Mouse (Mus musculus) right cerebral cortex, adult 2 months (tissue): ENCODE measurements at regions not wholly inside any gene's neighbourhood (a gene's known extent, or its start where the extent isn't known, plus 50 kb on each side); places are given as distances from the start of the nearest gene placed in this dataset.
"Not testable (repeated sequence)": the region's sequence is repeated elsewhere in the genome, so short reads cannot be mapped to it uniquely, and the experiment has no call there.

Source experiments
- DNase-seq, 2 experiments: peaks; one replicate each; pipeline ENCODE4 v3.0.0; 2021 to 2022; ENCODE audit warnings: low spot score in 2 of 2

DNA sequence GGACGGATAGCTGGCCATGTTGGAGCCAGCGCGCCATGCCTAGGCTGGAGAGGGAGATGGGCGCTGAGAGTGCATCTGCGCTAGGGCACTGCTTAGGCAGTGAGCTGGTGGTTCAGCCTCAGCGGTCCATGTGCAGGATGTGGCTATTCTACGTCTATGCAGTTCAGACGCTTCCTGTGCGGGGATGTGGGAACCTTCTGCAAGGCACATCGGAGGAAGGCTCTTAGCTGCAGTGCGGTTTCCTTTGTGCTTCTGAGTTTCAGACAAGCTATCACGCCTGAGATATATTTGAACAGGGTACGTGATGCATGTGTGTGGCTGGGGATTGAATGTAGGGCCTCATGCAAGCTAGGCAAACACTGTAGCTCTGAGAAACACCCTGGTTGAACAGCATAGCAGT, 54.4 kb upstream of the Lrpprc start:
- DNase-seq, result no peak

DNA sequence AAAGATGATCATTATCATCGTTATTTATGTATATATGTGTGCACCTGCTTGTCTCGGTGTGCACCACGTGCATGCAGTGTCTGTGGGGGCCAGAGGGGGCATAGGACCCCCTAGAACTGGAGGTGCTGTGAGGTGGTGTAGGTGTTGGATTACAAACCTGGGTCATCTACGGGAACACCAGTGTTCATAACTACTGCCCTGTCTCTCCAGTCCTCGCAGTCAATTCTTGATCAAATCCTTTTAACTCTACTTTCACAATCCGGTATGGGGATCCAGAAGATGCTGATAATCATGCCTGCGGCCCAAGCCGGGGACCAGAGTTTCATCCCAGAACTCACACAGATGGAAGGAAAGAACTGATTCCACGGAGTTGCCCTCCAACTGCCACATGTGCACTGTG, 55.6 kb upstream of the Lrpprc start:
- no peak for DNase-seq

DNA sequence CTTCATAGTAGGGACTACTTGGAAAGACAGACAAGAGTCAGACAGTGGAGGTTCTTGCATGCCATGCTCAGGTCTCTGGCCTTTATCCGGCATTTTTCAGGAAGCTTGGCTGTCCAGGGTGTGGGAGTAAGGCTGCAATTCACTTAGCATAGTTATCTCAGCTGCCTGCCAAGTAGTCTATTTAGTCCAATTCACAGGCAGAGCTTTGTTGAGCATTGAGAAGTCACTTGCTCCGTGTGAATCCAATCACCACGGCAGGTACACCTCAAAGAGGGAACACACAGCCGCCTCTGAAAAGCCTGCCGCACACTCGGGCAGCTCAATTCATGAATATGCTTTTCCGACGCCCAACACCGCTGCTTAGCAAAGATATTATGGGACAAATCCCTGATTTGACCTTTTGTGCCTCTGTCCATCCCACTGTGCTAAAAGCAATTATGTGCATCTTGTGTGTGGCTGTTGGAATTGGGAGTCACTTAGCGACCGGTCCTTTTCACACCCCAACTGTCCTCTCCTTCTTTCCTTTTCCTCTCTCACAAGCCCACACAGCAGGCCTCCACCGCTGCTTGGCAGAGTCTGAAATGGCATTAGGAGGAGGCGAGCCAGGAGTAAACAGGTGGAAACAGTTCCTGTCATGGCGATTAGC, 57.9 kb upstream of the Lrpprc start:
- no peak for DNase-seq

DNA sequence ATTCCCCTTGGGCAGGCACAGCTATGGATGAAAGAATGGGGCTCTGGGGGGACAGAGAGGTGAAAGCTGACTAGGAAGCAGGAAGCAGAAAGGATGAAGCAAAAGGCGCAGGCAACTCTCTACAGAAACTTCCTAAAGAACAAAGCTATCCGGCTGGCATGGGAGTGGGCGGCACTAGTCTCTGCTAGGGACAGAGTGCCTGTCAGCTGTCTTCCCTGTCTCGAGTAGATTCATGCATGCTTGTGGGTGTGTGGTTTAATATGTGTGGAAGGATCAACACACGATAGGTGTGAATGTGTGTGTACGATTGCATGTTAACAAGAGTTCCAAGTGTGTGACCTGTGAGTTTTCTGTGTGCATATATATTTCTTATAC, 58.4 kb upstream of the Lrpprc start:
- DNase-seq, result peak in 1 of 2 experiments; percentile 27

DNA sequence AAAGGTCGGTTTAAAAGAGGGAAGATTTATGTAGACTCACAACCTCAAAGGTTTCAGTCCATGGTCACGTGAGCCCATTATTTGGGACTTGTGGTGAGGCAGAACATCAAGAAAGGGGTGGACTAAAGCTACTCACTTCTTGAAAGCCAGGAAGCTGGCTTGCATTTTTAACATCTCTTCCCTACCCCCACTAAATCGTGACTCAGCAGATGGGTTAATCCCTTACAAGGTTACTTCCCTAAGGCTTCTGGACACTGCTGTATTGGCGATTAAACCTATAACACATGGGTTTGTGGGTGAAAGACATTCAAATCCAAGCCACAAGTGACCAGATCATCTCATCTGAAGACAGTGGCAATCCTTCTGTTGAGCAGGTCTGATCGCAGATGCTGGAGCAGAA, 59.9 kb upstream of the Lrpprc start:
- DNase-seq, result no peak

DNA sequence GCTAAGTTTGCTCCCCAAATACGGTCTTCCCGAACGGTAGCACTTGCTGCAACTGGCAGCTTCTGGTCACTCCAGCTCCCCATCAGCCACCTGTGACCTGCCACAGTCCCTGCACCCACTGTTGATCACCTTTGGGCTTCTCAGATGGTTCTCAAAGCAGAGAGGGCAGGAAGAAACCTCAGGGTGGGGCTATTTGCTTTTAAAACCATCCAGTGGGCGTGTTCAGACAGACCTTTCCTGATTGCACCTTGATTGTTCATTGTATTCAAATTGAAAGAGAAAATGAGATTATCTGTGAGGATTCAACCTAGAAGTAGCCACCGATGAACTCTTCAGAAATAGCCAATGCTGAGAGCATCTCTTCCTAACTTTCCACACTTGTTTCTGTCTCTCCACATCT, 60.3 kb upstream of the Lrpprc start:
- no peak for DNase-seq

DNA sequence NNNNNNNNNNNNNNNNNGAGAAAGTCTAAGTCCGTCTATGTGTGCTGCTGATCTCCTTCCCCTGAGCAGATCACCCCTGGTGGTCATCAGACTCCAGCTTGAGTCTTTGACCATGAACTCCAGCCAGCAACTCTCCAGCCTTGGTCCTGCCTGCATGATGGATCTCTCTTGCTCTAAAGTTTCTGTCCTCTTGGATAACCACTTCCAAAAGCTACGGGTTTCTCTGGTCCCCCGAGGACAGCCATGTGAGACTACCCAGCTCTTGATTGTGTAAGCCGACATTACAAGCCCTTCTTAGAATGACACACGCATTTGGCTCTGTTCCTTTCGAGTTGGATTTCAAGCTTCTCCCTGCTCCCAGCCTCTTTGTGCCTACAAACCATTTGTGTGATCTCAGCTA, 66.4 kb upstream of the Lrpprc start:
- DNase-seq, result no peak

DNA sequence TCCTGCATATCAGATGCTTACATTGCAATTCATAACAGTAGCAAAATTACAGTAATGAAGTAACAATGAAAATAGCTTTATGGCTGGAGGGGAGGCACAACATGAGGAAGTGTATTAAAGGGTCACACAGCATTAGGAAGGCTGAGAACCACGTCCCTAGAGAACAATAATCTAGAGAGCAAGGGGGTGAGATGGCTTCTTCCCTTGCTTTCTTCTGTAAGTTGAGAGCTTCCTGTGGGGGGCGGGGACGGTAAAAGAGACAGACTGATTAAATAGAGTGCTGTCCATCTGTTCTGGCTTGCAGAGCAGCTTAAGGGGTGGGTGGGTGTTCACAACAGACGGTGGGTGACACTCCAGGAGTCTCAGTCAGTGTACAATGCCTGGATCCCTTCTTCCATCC, 68.2 kb upstream of the Lrpprc start:
- no peak for DNase-seq

DNA sequence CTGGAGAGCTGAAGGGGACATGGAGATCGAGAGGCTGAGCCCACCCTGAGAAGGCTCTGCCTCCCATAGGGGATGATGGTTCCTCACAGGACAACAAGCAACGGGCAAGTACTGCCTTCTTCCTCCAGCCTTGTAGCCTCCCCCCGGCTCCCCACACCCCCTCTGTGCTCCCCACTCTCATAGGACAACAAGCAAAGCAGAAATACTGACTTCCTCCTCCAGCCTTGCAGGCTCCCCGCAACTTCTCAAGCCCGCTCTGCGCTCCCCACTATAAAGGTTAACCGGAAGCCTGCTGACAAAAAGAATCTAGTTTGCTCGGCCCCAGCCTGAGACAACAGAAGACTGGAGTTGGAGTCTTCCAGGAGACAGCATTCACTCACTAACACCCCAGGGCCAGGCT, 69.3 kb upstream of the Lrpprc start:
- no peak for DNase-seq

DNA sequence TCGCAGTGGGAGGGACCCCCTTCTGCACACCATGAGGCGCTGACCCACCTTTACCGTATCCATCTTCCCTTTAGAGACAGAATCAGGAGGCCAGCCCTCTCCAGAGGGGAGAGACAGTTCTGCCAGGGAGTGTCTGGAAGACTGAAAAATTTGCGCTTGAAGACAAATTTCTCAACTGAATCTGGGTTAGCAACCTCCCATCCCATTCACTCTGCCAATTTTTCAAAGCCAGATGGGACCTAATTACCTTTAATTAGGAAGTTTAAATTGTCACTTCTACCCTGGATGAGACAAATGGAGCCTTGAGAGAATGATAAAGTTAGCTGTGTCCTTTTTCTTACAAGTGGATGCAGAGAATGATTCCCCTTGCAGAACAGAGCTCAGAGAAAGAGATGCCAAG, 70.2 kb upstream of the Lrpprc start:
- DNase-seq, result no peak

DNA sequence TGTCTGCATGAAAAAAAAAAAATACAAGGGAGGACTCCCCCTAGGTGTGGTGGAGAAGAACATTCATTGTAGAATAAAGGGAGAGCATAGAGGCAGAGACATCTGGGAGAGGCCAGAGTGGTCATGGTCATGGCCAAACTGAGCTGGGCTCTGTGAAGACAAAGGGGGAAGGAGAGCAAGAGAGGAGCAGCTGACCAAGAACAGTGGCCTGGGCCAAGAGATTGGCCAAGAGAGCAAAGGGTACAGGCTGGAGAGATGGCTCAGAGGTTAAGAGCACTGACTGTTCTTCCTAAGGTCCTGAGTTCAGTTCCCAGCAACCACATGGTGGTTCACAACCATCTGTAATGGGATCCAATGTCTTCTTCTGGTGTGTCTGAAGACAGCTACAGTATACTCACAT, 73.6 kb upstream of the Lrpprc start:
- not testable (repeated sequence) for DNase-seq

DNA sequence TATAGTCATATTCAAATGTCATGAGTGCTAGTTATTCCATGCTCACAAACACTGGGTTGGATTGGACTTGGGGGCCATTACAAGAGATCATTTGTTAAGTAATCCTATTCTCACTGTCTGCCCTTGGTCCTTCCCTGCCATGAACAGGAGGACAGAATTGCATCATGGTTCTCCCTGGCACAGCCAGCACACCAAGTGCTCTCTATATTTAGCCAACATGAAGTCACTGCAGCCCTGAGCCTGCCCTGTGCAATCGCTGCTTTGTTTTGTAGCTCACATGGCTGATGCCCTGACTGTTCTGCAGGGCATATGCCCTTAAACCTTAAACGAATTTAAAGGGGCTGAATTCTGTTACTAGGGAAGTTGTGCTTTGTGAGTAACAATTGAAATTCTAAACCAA, 74.6 kb upstream of the Lrpprc start:
- DNase-seq, result no peak

DNA sequence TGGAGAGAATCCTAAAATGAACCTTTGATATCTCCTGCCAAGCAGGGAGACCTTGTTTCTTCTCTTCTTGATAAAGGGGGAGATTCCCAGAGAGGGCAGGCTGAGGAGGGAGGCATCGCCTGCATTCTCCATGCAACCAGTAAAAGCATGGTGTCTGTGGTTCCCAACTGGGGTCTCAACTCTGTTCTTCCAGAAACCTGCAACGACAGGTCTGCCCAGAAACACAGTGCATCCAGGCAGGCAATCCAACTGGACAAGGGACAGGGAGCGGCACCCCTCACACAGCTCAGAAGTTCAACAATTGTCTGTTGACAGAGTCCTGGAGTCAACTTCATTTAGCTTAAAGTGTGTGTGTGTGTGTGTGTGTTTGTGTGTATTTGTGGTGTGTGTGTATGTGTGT, 75.0 kb upstream of the Lrpprc start:
- no peak for DNase-seq

DNA sequence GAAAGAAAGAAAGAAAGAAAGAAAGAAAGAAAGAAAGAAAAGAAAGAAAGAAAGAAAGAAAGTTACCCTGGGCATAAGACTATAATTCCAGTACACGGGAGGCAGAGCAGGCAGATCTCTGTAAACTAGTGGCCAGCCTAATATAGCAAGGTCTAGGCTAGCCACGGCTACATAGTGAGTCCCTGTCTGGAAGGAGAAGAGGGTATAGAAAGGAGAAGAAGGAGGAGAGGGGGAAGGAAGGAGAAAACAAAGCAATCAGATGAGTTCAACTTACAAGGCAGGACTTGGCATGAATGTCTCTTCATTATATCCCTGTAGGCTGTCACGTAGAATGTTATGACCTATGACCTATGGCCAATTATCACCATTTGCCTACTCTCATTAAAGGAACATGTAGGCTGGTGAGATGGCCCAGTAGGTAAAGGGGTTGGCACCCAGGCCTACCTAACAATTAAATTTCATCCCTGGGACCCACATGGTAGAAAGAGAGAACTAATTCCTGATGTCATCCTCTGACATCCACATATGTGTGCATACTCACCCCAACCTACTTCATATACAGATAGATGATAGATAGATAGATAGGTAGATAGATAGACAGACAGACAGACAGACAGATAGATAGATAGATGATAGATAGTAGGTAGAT, 78.6 kb upstream of the Lrpprc start:
- DNase-seq, result no peak

DNA sequence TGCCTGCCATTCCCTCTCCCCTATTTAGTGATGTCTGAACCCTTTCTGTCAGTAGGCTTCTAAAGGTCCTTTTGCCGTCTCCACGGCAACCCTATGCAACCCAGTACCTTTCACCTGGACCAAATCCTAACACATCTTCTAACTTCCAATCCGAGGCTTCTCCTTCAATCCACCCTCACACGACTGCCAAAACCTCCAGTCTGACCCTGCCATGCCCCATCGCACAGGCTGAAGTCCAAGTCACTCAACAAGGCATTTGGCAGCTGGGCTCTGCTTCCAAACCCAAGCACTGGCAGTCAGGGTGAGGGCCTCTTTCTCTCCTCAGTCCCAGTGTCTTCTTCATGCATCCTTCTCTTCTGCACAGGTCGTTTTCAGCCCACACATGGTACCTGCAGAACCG, 83.0 kb upstream of the Lrpprc start:
- no peak for DNase-seq

DNA sequence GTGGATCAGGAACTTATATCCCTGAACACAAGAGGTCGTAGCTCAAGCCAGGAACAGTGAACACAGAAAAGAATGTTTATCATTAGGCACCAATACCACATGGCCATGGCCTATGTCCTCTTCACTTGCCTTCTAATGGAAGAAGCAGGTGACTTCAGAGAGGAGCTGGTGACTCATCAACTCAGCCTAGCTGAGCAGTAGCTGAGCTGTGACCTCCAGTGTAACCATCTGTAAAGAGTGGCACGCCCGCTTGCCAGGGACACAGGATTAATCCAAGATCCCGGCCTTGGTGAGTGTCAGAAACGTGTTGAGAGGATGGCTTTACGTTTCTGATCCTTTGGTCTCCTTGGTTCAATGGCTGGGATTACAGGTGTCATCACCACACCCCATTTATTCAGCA, 82.0 kb upstream of the Ppm1b start:
- DNase-seq, result no peak

DNA sequence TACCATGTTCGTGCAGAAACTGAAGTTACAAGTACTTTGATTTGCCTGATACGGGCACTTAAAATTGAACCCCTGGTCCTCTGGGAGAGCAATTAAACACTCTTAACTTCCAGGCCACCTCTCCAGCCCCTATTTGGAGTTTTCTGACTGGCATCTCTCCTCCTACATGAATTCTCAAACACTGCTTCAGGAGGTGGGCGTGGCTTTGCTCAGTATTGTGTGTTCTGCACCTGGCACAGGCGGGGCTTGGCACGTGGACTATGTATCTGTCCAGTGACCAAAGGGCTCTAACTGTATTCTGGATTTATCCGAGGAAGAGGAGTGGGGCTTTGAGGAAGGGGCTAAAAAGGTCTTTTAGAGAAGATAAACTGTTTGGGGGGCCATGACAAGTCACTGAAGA, 81.5 kb upstream of the Ppm1b start:
- DNase-seq, result no peak

DNA sequence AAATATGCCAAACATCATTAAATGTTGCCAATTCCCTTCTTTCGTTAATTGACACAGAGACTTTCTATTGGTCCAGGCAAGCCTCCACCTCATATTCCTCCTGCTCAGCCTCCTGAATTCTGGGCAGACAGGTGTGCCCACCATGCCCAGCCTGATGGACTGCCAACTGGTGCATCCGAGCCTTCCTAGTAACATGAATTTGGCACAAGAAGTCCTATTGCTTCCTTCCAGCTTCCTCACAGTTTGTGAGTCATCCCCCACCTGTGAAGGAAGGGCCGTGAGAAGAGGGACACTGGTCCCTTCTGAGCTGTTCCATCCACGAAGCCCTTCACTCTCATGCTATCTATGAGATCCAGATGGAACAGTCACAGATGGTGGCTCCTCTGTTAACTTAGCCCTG, 80.5 kb upstream of the Ppm1b start:
- no peak for DNase-seq

DNA sequence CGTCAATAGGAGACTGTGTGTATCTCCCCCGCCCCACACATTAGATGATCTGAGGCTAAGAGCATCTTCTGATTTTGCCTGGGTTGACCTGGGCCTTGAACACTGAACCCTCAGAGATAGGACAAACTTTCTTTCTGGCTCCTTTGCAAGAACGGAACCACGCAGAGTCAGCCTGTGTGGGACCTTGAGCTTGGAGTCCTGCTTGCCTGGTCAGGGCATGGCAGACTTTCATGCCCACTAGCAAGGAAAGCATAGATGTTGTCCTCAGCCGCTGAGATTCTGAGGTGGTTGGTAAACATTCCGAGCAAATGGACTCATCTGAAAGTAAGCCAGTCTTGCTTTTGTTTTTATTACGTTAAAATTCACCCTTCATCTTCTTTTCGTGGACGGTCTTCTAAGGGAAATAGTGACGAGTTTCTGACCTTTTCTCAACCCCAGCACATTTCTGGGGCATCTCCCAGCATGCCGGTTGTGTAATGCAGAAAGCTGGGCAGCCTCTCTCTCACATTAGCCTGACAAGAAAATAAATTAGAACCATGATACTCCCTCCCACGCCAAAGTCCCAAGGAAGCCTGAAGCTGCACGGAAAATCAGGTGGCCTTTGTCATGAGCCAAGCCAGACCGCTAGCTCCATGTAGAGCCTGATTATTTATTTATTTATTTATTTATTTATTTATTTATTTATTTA, 79.2 kb upstream of the Ppm1b start:
- peak in 1 of 2 experiments; percentile 11 for DNase-seq

DNA sequence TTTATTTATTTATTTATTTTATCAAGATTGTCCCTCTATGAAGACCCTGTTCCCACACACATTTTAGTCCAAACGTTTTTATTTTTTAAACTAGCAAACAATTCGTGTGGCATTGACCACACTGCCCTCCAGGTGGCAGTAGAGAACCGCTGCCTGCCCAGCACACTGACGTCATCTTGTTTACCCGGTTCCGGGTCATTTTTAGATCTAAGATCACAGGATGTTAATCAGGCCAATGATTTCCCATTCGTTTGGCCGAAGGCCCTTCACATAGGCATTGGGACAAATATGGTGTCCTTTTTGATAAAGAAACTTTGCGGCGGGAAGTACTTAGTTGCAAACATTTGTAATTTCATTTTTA, 78.7 kb upstream of the Ppm1b start:
- DNase-seq, result peak; percentile 70

DNA sequence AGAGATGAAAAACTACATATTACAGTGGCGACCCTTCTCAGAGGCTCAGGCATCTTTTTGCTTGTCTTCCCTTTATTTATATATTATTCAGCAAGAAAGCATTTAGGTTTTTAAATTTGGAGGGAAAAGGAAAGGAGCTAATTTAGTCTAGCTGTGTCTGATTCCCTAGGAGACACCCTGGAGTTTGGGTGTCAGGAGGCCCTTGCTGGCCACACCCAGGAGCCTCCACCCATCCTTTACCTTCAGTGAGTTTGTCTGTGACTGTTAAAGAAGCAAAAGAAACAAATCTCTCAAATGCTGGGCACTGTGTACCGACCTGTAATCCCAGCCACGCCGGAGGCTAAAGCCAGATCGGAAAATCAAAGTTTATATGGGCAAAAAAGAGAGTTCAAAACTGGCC, 78.2 kb upstream of the Ppm1b start:
- DNase-seq, result no peak

DNA sequence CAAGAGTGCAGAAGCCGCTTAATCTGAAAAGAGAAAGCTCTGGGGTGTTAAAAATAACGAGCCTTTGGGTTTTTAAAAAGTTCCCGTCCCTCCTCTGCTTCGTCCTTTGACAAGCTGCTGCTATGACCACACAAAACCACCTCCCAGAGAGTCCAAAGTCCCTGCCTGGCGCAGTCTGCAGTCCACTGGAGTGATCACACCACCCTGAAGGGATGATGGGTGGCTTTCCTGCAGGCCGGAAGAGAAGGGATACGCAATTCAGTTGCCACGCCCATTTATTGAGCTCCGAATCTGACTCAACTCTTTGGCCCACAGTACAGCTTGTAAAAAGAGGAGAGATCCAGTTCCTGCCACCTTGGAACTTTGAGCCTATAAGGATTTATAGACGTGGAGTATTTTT, 77.4 kb upstream of the Ppm1b start:
- no peak for DNase-seq

DNA sequence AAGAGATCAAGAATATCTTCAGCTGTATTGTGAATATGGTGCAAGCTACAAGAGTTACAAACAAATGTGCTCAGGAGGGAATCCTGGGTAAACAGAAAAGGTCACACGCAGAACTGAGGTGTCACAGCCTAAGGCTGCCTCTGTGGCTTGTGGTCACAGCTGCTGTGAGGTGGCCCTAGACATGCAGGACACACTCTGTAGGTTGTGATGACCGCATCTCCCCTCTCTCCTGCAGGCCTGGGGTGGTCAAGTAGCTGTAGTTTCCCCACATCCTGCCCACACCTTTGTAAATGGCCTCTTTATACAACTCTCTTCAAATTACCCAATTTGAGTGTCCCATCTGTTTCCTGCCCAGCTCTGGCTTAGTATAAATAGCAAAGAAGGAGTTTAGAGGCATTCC, 75.6 kb upstream of the Ppm1b start:
- no peak for DNase-seq

DNA sequence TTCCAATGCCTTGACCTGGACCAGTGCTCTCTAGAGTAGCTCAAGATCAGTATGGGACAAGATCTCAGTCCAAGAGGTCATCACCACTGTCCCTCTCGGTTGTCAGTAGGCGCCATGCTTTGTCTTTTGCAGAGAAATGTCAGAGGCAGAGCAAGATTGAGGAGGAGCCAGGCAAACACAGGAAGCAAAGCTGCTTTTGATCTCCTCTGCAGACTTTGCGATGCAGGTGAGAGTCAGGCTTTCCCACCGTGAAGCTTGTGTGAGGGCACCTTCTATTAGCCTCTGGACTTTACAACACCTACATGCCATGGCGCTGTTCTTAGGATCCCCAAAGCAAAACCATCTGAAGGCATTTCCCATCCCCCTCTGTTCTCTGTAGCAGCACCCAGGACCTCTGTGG, 68.0 kb upstream of the Ppm1b start:
- DNase-seq, result no peak
